Mouse (Mus musculus): ENCODE measurements around the gene Sox10.

Gene Sox10

GRCm38 (mm10) chr15:79155572-79155971, 9.5 kb downstream of the Sox10 start:
- DNase-seq (ENCODE audit: low spot score): no peak

GRCm38 (mm10) chr15:79152709-79153108, 12.3 kb downstream of the Sox10 start:
- no peak for DNase-seq (ENCODE audit: low spot score)

GRCm38 (mm10) chr15:79151881-79152280, 13.2 kb downstream of the Sox10 start:
- DNase-seq (ENCODE audit: low spot score): no peak

- DNase-seq (ENCODE audit: low spot score): peak; percentile 95
Observed at GRCm38 (mm10) chr15:79148533-79148932, 16.5 kb downstream of the Sox10 start.

- no peak for DNase-seq (ENCODE audit: low spot score)
Observed at GRCm38 (mm10) chr15:79145522-79145921, 19.5 kb downstream of the Sox10 start.

- no peak for DNase-seq (ENCODE audit: low spot score)
Observed at GRCm38 (mm10) chr15:79144021-79144420, 21.0 kb downstream of the Sox10 start.

- DNase-seq (ENCODE audit: low spot score): no peak
Observed at GRCm38 (mm10) chr15:79143316-79143715, 21.7 kb downstream of the Sox10 start.

- no peak for DNase-seq (ENCODE audit: low spot score)
Observed at GRCm38 (mm10) chr15:79141566-79141917, 23.5 kb downstream of the Sox10 start.

GRCm38 (mm10) chr15:79140866-79141565, 24.0 kb downstream of the Sox10 start, which contains the start of the genes Polr2f and 1700088E04Rik:
Gene Polr2f, plus strand, starts transcription at chr15:79141009.
Gene 1700088E04Rik, minus strand, starts transcription at chr15:79141253.
- DNase-seq (ENCODE audit: low spot score): peak; percentile 97

GRCm38 (mm10) chr15:79139640-79140039, 25.4 kb downstream of the Sox10 start:
- no peak for DNase-seq (ENCODE audit: low spot score)

- DNase-seq (ENCODE audit: low spot score): no peak
Observed at GRCm38 (mm10) chr15:79135783-79136575, 29.1 kb downstream of the Sox10 start.

GRCm38 (mm10) chr15:79135332-79135731, 29.7 kb downstream of the Sox10 start:
- no peak for DNase-seq (ENCODE audit: low spot score)

GRCm38 (mm10) chr15:79134496-79135270, 30.4 kb downstream of the Sox10 start:
- DNase-seq (ENCODE audit: low spot score): no peak

- no peak for DNase-seq (ENCODE audit: low spot score)
Observed at GRCm38 (mm10) chr15:79133191-79133661, 31.8 kb downstream of the Sox10 start.

GRCm38 (mm10) chr15:79131442-79131841, 33.6 kb downstream of the Sox10 start:
- peak; percentile 88 for DNase-seq (ENCODE audit: low spot score)

GRCm38 (mm10) chr15:79130782-79131181, 34.3 kb downstream of the Sox10 start:
- peak; percentile 72 for DNase-seq (ENCODE audit: low spot score)

GRCm38 (mm10) chr15:79129311-79129710, 35.7 kb downstream of the Sox10 start:
- peak; percentile 71 for DNase-seq (ENCODE audit: low spot score)

GRCm38 (mm10) chr15:79128208-79128607, 36.8 kb downstream of the Sox10 start:
- DNase-seq (ENCODE audit: low spot score): no peak

- DNase-seq (ENCODE audit: low spot score): no peak
Observed at GRCm38 (mm10) chr15:79127101-79127500, 37.9 kb downstream of the Sox10 start.

GRCm38 (mm10) chr15:79126217-79126932, 38.7 kb downstream of the Sox10 start:
- DNase-seq (ENCODE audit: low spot score): peak; percentile 72

GRCm38 (mm10) chr15:79124331-79124875, 40.6 kb downstream of the Sox10 start:
- DNase-seq (ENCODE audit: low spot score): no peak

Measured in testis, postnatal 10 days (tissue).